Mouse (Mus musculus): ENCODE data around the gene Gm28048. TPM values are rescaled to one million over a fixed set of nuclear protein-coding genes. Genes with fewer than 3 reads are reported as not detected.

Gm28048 gene
- polyA plus RNA-seq, 2 experiments: 2.8 to 6.8 TPM

- Histone ChIP-seq H3K4me3 (ENCODE audit: insufficient read depth in 1 of 2, low read depth in 2 of 2, low read length in 2 of 2) (no peak overlapping the region), H3K27me3 (ENCODE audit: control insufficient read depth, insufficient read depth, low read length) (no peaks in the 10 kb centered on the region), H3K9ac (replicated peaks) (no peak overlapping the region), H3K4me1 (replicated peaks; ENCODE audit: control insufficient read depth in 2 of 2, insufficient read depth in 2 of 2, low read length in 1 of 2) (no peaks in the 10 kb centered on the region), H3K9me3 (ENCODE audit: control insufficient read depth, low read length) (no peaks in the 10 kb centered on the region), H3K4me2 (ENCODE audit: low read depth) (no peak overlapping the region), H3K36me3 (replicated peaks; ENCODE audit: control insufficient read depth, insufficient read depth, low read depth) (no peaks in the 10 kb centered on the region), H3K27ac (no peak overlapping the region)
- ATAC-seq (ENCODE audit: insufficient read depth) (no peak), DNase-seq (ENCODE audit: low read depth in 3 of 3, low spot score in 3 of 3) (no peak)
- TF ChIP-seq CTCF (IDR thresholded peaks at IDR 0.05; ENCODE audit: low read depth) (no peak), EP300 (IDR thresholded peaks at IDR 0.05; ENCODE audit: low read depth) (no peak)
- 82% methylated on average over 14 of the region's 14 CpGs for WGBS (ENCODE audit: insufficient replicate concordance)
Measured at GRCm38 (mm10) chr11:23020841-23021240, 39.0 kb upstream of the Gm28048 start.

DNA sequence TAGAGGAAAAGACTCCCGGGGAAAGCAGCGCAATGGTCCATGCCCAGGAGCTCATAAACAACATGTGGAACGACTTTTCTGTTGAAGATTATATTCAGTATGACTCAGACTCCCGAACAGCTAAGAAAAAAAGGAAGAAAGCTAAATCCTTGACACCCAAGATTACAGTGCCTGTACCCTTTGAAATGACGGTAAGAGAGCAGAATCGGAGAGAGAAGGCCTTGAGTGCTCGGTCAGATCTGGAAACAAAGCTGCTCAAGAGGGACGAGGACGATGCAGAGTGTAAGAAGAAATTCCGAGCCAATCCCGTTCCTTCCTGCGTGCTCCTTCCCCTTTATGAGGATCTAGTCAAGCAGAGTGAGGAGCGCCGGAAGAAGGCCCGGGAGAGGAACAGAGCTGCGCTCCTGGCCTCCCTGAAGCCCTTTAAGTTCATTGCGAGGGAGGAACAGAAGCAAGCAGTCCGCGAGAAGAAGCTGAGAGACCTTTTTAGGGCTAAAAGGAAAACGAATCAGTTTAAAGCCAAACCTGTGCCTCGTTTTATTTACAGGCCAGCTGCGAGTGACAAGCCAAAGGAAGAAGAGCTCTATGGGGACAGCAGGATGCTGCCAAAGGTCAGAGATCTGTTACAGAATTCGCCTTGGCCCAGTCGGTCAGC is 38.4 kb upstream of the Gm28048 start:
- no peaks in the 10 kb centered on the region for H3K9me3 ChIP-seq (ENCODE audit: control insufficient read depth, low read length)
- H3K27me3 ChIP-seq (ENCODE audit: control insufficient read depth, insufficient read depth, low read length): no peaks in the 10 kb centered on the region
- H3K27ac ChIP-seq: no peak overlapping the region
- ATAC-seq (ENCODE audit: insufficient read depth) (no peak), DNase-seq (ENCODE audit: low read depth in 3 of 3, low spot score in 3 of 3) (no peak)
- H3K4me2 ChIP-seq (ENCODE audit: low read depth): no peak overlapping the region
- no peak overlapping the region for H3K4me3 ChIP-seq (ENCODE audit: insufficient read depth in 1 of 2, low read depth in 2 of 2, low read length in 2 of 2)
- no peaks in the 10 kb centered on the region for H3K36me3 ChIP-seq (replicated peaks; ENCODE audit: control insufficient read depth, insufficient read depth, low read depth)
- TF ChIP-seq CTCF (IDR thresholded peaks at IDR 0.05; ENCODE audit: low read depth) (no peak), EP300 (IDR thresholded peaks at IDR 0.05; ENCODE audit: low read depth) (no peak)
- H3K4me1 ChIP-seq (replicated peaks; ENCODE audit: control insufficient read depth in 2 of 2, insufficient read depth in 2 of 2, low read length in 1 of 2): no peaks in the 10 kb centered on the region
- H3K9ac ChIP-seq (replicated peaks): no peak overlapping the region
- WGBS (ENCODE audit: insufficient replicate concordance): 70% methylated on average over 24 of the region's 24 CpGs

DNA sequence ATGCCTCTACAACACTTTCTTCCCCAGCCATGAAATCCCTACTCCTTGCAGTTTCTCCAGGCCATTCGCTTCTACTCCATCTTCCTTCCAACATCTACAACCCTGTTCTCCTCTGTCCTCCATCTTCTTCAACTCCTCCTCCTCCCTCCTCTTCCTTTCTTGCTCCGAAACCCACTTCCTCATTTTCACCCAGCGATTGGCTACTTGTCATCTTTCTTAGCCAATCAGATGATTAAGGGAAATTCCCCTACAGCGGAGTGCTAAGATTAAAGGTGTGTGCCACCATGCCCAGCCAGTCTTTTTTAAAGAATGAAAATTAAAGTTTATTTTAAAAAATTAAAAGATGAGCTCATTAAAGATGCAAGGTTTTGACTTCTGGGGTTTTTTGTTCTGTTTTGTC is 36.1 kb upstream of the Gm28048 start:
- Histone ChIP-seq H3K4me3 (ENCODE audit: insufficient read depth in 1 of 2, low read depth in 2 of 2, low read length in 2 of 2) (no peak overlapping the region), H3K27ac (no peak overlapping the region), H3K4me1 (replicated peaks; ENCODE audit: control insufficient read depth in 2 of 2, insufficient read depth in 2 of 2, low read length in 1 of 2) (no peaks in the 10 kb centered on the region), H3K4me2 (ENCODE audit: low read depth) (no peak overlapping the region), H3K36me3 (replicated peaks; ENCODE audit: control insufficient read depth, insufficient read depth, low read depth) (no peaks in the 10 kb centered on the region), H3K9ac (replicated peaks) (no peak overlapping the region), H3K9me3 (ENCODE audit: control insufficient read depth, low read length) (no peaks in the 10 kb centered on the region), H3K27me3 (ENCODE audit: control insufficient read depth, insufficient read depth, low read length) (no peaks in the 10 kb centered on the region)
- TF ChIP-seq CTCF (IDR thresholded peaks at IDR 0.05; ENCODE audit: low read depth) (no peak), EP300 (IDR thresholded peaks at IDR 0.05; ENCODE audit: low read depth) (no peak)
- no peak for ATAC-seq (ENCODE audit: insufficient read depth)
- 54% methylated on average over 4 of the region's 4 CpGs for WGBS (ENCODE audit: insufficient replicate concordance)
- no peak for DNase-seq (ENCODE audit: low read depth in 3 of 3, low spot score in 3 of 3)

GRCm38 (mm10) chr11:23014996-23015395 is 33.1 kb upstream of the Gm28048 start:
- Histone ChIP-seq H3K27ac (no peak overlapping the region), H3K36me3 (replicated peaks; ENCODE audit: control insufficient read depth, insufficient read depth, low read depth) (no peaks in the 10 kb centered on the region), H3K4me3 (ENCODE audit: insufficient read depth in 1 of 2, low read depth in 2 of 2, low read length in 2 of 2) (no peak overlapping the region), H3K27me3 (ENCODE audit: control insufficient read depth, insufficient read depth, low read length) (no peaks in the 10 kb centered on the region), H3K9me3 (ENCODE audit: control insufficient read depth, low read length) (no peaks in the 10 kb centered on the region), H3K4me1 (replicated peaks; ENCODE audit: control insufficient read depth in 2 of 2, insufficient read depth in 2 of 2, low read length in 1 of 2) (no peaks in the 10 kb centered on the region), H3K4me2 (ENCODE audit: low read depth) (no peak overlapping the region), H3K9ac (replicated peaks) (no peak overlapping the region)
- no peak for TF ChIP-seq CTCF (IDR thresholded peaks at IDR 0.05; ENCODE audit: low read depth)
- TF ChIP-seq EP300 (IDR thresholded peaks at IDR 0.05; ENCODE audit: low read depth): no peak
- no peak for ATAC-seq (ENCODE audit: insufficient read depth)
- no peak for DNase-seq (ENCODE audit: low read depth in 3 of 3, low spot score in 3 of 3)
- 75% methylated on average over 6 of the region's 6 CpGs for WGBS (ENCODE audit: insufficient replicate concordance)

GRCm38 (mm10) chr11:23013580-23014294 is 31.8 kb upstream of the Gm28048 start:
- Histone ChIP-seq H3K27ac (no peak overlapping the region), H3K4me2 (ENCODE audit: low read depth) (no peak overlapping the region), H3K4me3 (ENCODE audit: insufficient read depth in 1 of 2, low read depth in 2 of 2, low read length in 2 of 2) (no peak overlapping the region), H3K9me3 (ENCODE audit: control insufficient read depth, low read length) (no peaks in the 10 kb centered on the region), H3K27me3 (ENCODE audit: control insufficient read depth, insufficient read depth, low read length) (no peaks in the 10 kb centered on the region), H3K9ac (replicated peaks) (no peak overlapping the region), H3K36me3 (replicated peaks; ENCODE audit: control insufficient read depth, insufficient read depth, low read depth) (no peaks in the 10 kb centered on the region), H3K4me1 (replicated peaks; ENCODE audit: control insufficient read depth in 2 of 2, insufficient read depth in 2 of 2, low read length in 1 of 2) (no peaks in the 10 kb centered on the region)
- WGBS (ENCODE audit: insufficient replicate concordance): 77% methylated on average over 4 of the region's 4 CpGs
- no peak for DNase-seq (ENCODE audit: low read depth in 3 of 3, low spot score in 3 of 3)
- ATAC-seq (ENCODE audit: insufficient read depth): no peak
- TF ChIP-seq CTCF (IDR thresholded peaks at IDR 0.05; ENCODE audit: low read depth): peak; percentile 77
- no peak for TF ChIP-seq EP300 (IDR thresholded peaks at IDR 0.05; ENCODE audit: low read depth)

Data from liver, embryonic 14.5 days (tissue).